Mouse (Mus musculus) layer of hippocampus, postnatal 36 days (tissue): Measurements from ENCODE around the gene Unc45a. TPM values are rescaled to one million over a fixed set of nuclear protein-coding genes. Genes with fewer than 3 reads are reported as not detected.
"Not testable (repeated sequence)": the region's sequence is repeated elsewhere in the genome, so short reads cannot be mapped to it uniquely, and the experiment has no call there.

Experiments
- DNase-seq, 2 experiments: peaks; one replicate each; pipeline ENCODE4 v3.0.0; 2022
- total RNA-seq, 2 experiments: library from RNA; stranded (reverse); gene quantifications; 2 replicates each; pipeline ENCODE4 v1.2.3; 2021

The Unc45a gene
- total RNA-seq, 2 experiments from 2014 or later, result 38.1 to 39.5 TPM

DNA sequence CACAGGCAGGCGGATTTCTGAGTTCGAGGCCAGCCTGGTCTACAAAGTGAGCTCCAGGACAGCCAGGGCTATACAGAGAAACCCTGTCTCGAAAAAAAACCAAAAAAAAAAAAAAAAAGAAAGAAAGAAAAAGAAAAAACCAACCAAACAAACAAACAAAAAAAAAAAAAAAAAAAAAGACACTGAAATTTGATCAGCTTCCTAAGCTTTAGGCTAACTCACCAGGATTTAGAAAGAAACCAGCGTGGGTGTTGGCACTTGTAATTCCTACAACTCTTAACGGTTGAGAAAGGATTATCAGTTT is 16.0 kb downstream of the Unc45a start:
- not testable (repeated sequence) for DNase-seq

- peak; percentile 92 to 96 for DNase-seq
Measured at GRCm38 (mm10) chr7:80324043-80324815, 16.6 kb downstream of the Unc45a start, which contains the start of gene Rccd1. TSS of gene Rccd1 (minus strand) at chr7:80324454.

DNA sequence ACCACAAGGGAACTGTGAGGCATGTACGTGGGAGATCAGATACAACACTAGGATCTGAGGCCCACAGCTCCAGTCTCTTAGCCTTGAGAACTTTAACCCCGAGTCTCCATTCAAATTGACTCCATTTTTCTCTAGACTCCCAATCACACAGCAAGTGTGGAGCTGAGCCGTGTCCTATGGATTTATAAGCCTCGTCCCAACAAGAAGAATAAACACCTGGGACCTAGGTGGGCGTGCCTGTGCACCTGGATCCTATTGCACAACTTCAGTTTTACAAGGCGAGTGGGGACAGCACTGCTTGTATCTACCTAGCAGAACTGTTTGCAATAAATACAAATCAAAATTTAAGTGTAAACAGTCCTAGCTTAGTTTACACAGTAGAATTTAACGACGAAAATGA is 17.5 kb downstream of the Unc45a start:
- DNase-seq, result no peak

DNA sequence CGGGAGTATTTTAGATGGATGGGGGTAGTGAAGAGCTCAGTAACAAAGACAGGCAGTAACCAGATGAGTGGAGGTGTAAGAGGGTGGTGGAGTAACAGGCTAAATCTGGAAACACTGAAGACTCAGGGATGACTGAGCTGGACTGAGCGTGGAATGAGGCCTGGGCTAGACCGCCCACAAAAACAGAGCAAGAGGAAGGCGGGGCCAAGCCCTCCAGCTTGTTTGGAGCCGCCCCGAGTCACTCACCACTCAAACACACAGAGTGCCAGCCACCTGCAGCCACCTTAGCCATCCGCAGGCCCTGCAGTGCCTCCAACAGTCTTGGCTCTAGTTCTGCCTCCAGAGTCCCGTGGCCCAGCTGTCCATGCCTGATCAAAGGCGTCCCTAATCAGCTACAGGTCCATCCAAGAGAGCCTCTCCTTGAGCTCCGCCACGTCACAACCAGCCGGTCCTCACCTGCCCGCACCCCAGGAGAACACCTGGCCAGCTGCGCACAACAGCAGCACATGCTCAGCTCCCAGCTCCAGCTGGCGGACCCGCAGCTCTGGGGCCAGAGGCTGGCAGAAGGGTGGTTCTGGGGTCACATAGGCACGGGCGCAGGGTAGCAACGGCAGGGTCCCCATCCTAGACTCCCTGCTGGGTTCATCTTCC is 20.8 kb downstream of the Unc45a start:
- no peak for DNase-seq

DNA sequence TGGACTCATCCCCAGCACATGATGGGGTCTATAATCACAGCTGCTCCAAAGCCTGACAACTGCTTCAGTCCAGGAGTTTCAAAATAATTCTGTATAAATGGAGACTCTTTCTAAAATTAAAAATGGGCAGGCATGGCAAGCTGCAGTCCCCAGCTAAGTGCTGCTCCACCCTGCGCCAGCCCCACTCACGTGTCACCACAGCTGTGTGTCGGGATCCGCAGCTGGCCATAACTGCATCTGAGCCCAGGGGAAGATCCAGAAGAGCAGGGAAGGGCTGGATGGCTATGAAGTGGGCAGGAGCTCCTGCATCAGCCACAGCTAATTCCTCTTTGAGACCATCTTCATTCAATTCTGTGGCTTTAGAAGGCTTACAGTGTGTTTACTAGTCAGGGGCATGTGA is 22.1 kb downstream of the Unc45a start:
- no peak for DNase-seq

DNA sequence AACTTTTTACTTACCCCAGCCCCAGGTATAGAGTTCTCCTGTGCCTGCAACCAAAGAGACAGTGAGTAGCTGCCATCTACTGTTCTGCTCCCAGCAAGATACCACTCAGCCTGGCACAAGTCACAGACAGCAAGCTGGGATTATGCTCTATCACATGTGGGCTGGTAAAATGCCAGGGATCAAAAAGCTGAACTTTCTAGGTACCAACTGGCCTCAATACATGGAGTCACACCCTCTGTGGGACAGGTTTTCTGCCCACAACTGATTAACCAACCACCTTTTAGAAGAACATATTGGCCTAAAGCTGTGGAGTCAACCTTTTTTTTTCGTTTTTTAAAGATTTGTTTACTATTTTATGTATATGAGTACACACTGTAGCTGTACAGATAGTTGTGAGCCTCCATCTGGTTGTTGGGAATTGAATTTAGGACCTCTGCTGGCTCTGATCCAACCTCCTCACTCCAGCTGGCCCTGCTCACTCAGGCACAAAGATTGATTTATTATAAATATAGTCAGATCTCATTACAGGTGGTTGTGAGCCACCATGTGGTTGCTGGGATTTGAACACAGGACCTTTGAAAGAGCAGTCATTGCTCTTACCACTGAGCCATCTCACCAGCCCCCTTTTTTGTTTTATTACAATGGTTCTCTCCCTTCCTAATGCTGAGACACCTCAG is 23.2 kb downstream of the Unc45a start:
- DNase-seq, result no peak

DNA sequence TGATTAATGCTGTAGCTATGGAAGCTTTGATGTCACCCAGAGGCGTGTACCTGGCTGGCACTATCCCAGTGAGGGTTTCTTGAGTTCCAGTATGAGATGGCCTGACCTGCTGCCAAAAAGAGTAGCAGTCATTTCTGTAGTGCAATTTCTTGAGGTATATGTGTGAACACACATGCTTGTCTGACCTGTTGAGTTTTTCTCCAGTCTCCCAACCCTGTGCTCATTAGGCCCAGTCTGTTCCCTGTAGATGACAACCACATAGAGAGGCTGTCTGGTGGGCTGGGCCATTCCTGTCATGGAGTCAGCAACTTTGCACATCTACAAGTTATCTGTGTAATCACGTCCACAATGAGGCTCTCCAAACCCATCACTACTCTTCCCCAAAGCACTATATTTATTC is 25.1 kb downstream of the Unc45a start:
- no peak for DNase-seq

GRCm38 (mm10) chr7:80310771-80311170 is 30.0 kb downstream of the Unc45a start:
- DNase-seq, result no peak

- no peak for DNase-seq
Measured at GRCm38 (mm10) chr7:80307766-80308165, 33.0 kb downstream of the Unc45a start.

- no peak for DNase-seq
Measured at GRCm38 (mm10) chr7:80301522-80301921, 39.3 kb downstream of the Unc45a start.

DNA sequence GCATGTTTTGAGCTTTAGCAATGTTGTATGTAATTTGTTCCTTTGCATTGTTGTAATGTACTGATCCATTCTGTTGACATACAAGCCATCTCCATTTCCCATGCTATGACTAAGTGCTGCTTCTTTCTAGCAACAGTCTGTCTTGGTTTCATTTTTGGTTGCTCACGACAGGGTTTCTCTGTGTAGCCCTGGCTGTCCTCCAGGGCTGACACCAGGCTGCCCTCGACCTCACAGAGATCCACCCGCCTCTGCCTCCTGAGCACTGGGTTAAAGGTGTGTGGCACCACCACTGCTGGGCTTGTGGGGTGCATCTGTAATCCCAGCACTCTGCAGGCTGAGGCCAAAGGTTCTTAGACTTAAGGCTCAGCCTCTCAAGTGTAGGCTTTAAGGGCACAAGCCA is 41.2 kb downstream of the Unc45a start:
- DNase-seq, result no peak

GRCm38 (mm10) chr7:80298754-80299153 is 42.1 kb downstream of the Unc45a start:
- DNase-seq, result no peak

DNA sequence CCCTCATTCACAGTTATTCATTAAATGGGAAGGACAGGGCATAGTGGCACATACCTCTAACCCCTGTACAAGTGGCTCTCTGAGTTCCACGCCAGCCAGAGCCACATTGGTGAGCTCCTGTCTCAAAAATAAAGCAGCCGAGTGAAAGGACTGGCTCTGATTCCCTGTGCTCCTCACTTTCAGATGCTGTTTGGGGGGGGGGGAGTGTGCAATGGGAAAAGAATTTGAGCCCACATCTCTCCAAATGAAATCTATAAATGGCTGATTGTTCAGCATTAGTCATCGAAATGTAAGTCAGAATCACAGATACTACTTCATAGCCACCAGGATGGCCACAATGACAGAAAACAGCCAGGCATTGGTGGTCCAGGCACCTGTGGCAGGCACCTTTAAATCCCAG is 43.8 kb downstream of the Unc45a start:
- DNase-seq, result no peak

GRCm38 (mm10) chr7:80296462-80296861 is 44.3 kb downstream of the Unc45a start:
- DNase-seq, result no peak

GRCm38 (mm10) chr7:80294764-80295648 is 45.8 kb downstream of the Unc45a start:
- no peak for DNase-seq

GRCm38 (mm10) chr7:80294062-80294763 is 46.6 kb downstream of the Unc45a start, which contains the start of gene Prc1:
TSS of gene Prc1 (plus strand) at chr7:80294450.
- peak; percentile 99 for DNase-seq

DNA sequence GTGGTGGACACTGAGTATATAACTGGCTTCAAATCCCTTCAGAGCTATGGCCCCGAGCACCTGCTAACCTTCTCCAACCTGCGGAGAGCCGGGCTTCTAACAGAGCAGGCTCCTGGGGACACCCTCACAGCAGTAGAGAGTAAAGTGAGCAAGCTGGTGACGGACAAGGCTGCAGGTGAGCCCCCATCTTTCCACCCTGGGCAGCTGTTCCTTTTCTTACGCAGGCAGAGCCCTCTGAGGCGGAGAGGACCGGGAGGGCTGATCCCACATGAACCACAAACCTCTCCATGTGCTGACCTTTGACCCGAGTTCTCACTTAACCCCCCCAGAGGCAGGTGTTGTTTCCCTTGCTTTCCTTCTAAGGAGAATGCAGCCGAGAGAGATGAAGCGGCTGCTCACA is 53.1 kb downstream of the Unc45a start:
- no peak for DNase-seq

DNA sequence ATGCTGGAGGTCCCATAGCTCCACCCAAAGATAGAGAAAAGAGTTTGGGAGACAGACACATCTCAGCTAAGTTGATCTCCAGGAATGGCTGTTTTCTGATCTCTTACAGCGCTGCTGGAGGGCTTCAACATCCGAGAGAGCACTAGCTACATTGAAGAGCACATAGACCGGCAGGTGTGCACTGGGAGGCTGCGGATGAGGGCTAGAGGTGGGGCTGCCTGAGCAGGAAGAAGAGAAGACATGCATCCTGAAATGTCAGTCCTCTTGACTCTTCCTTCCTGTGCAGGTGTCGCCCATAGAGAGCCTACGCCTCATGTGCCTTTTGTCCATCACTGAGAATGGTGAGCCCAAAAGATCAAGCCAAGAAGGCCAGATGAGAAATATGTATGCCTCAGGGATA is 55.1 kb downstream of the Unc45a start:
- DNase-seq, result no peak

- DNase-seq, result no peak
Measured at GRCm38 (mm10) chr7:80284391-80284790, 56.4 kb downstream of the Unc45a start.

DNA sequence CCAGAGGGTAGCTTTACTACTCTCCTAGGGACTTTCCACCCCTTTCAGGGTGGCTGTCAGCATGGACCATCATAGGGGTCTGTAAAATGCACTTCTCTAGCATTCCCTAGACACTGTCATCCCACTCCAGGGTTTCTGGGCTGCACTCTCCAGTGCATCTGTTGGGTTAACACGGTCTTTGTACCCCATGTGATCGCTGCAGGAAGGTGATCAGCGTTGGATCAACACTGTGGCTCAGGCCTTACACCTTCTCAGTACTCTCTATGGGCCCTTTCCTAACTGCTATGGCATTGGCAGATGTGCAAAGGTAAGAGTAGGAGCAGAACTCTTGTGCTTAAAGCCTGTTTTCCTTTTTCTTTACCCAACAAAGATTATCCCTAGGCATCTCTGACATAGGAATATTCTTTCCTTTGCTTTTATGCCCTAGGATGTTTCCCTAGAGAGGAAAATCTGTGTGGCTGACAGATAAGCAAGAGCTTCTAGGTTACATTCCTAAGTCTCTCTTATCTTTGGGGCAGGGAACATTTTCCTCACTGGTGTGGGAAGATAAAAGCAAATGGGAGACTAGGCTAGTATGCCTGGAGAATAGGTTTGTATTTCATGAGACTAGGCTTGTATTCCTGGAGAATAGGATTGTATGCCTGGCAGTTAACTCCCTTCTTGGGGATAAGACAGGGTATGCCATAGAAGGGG is 57.4 kb downstream of the Unc45a start:
- no peak for DNase-seq

GRCm38 (mm10) chr7:80281646-80282045 is 59.2 kb downstream of the Unc45a start:
- no peak for DNase-seq
